Mouse (Mus musculus) kidney, adult 2 months (tissue): Measurements from ENCODE around the gene Dapk1. TPM values are rescaled to one million over a fixed set of nuclear protein-coding genes. Genes with fewer than 3 reads are reported as not detected.

Source experiments
- DNase-seq: peaks from one replicate; pipeline ENCODE4 v3.0.0; 2021
- H3K27ac ChIP-seq: fragments of 200-500 bp; 2 replicates; pipeline ENCODE4 v1.5.1; 2012; ENCODE audit warnings: low read depth, low read length, control low read depth, inconsistent platforms; ENCODE audit not compliant: insufficient read depth
- H3K27me3 ChIP-seq: fragments of 200-500 bp; replicated peaks from 2 replicates; pipeline ENCODE4 v1.6.1; 2012; ENCODE audit warnings: mild to moderate bottlenecking, moderate library complexity, low read length, inconsistent platforms; ENCODE audit not compliant: control insufficient read depth, insufficient read depth
- H3K36me3 ChIP-seq: fragments of 200-500 bp; 2 replicates; pipeline ENCODE4 v1.6.1; 2012; ENCODE audit warnings: mild to moderate bottlenecking, moderate library complexity, low read length, inconsistent platforms; ENCODE audit not compliant: control insufficient read depth, insufficient read depth
- H3K4me1 ChIP-seq: fragments of 200-500 bp; 2 replicates; pipeline ENCODE4 v1.6.1; 2011; ENCODE audit warnings: low read length; ENCODE audit not compliant: control insufficient read depth, insufficient read depth
- H3K4me3 ChIP-seq: fragments of 200-500 bp; 2 replicates; pipeline ENCODE4 v1.5.1; 2011; ENCODE audit warnings: mild to moderate bottlenecking, low read depth, low read length, control low read depth; ENCODE audit not compliant: insufficient read depth
- CTCF ChIP-seq: fragments of 200-500 bp; conservative IDR thresholded peaks from 2 replicates; pipeline ENCODE4 v1.5.1; 2011; ENCODE audit warnings: low read depth, mild to moderate bottlenecking, control low read depth, low read length, moderate library complexity, mixed read lengths; ENCODE audit not compliant: insufficient read depth, insufficient read length
- POLR2A ChIP-seq: fragments of 200-500 bp; IDR thresholded peaks from one replicate; pipeline ENCODE4 v1.6.1; 2011; ENCODE audit warnings: low read depth, low read length, control low read depth
- WGBS: fragments of 180-500 bp; shearing (Covaris S2); methylation state at CpG from one replicate; pipeline ENCODE4 v1.1.7; 2018; 5-methylcytosine and 5-hydroxymethylcytosine counted together
- polyA plus RNA-seq: library from polyadenylated mRNA; depleted of rRNA; stranded (reverse); fragments of >200 nt; gene quantifications from 2 replicates; pipeline ENCODE4 v1.2.3, GENCODE M21; 2012

Gene Dapk1
- polyA plus RNA-seq, 1 experiment = 39.5 TPM

DNA sequence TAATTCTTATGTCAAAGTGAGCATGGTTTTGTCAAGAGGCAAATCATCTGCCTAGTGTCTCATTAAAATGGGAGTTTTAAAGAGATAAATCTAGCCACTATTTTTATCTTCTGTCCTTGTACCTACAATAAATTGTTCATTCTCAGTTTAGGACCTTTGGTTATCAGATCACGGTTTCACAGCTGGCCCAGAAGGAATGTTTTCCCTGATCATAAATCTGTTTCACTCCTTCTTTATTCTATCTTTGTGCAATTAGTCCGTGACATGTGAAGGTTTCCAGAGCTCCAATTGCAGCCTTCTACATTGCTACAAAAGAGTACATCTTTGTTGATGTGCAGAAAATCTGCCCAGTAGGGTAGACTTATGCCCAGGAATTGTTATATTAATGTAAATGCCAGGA lies 153.5 kb downstream of the Dapk1 start:
- no peaks in the 10 kb centered on the region; the same call in 1 of the 2 replicates for H3K36me3 ChIP-seq
- DNase-seq = no peak
- TF ChIP-seq POLR2A = no peak
- TF ChIP-seq CTCF = no peak
- no peaks in the 10 kb centered on the region for H3K4me1 ChIP-seq
- 54% methylated on average over 2 of the region's 2 CpGs for WGBS
- H3K27me3 ChIP-seq = no peaks in the 10 kb centered on the region
- no peak overlapping the region for H3K27ac ChIP-seq
- no peak overlapping the region for H3K4me3 ChIP-seq

DNA sequence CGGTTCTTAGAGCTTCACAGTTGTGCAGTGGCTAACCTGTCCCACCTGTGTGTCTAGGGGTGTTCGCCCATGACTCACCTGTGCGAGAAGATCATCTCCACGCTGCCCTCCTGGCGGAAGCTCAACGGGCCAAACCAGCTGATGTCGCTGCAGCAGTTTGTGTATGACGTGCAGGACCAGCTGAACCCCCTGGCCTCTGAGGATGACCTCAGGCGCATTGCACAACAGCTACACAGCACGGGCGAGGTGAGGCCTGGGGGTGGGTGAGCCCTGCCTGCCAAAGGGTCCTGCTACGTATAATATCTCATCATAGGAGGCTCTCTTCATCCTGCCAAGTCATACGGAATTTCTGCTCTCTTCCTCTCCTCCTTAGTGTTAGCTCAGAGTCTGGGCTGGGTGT lies 155.5 kb downstream of the Dapk1 start:
- Histone ChIP-seq H3K27me3 (no peaks in the 10 kb centered on the region), H3K36me3 (no peaks in the 10 kb centered on the region; the same call in none of the 2 replicates), H3K27ac (no peak overlapping the region), H3K4me3 (no peak overlapping the region), H3K4me1 (no peaks in the 10 kb centered on the region)
- WGBS = 82% methylated on average over 13 of the region's 13 CpGs
- DNase-seq = no peak
- TF ChIP-seq CTCF (no peak), POLR2A (no peak)

DNA sequence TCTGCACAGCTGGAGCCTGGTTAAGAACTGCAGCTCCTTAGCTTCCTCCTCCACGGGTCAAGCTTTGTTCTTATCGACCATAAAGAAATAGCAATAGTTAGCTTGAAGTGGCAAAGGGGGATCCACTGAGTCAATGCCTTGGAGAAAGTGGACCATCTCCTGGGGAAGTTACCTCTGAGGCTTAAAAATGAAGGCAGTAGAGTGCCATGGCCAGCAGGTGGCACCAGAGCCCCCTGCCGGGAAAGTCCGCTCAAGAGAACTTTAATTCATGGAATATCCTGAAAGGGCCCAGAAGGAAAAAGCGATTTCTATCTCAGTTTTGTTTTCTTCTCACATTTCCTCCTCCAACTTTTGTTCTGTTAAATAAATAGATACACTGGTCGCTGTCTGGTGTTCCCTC lies 157.4 kb downstream of the Dapk1 start:
- Histone ChIP-seq H3K4me3 (no peak overlapping the region), H3K27ac (no peak overlapping the region), H3K4me1 (no peaks in the 10 kb centered on the region), H3K27me3 (no peaks in the 10 kb centered on the region; the same call in 1 of the 2 replicates), H3K36me3 (no peaks in the 10 kb centered on the region; the same call in none of the 2 replicates)
- WGBS = 25% methylated on average over 6 of the region's 6 CpGs
- peak; percentile 70 for TF ChIP-seq CTCF
- TF ChIP-seq POLR2A = no peak
- peak; percentile 47 for DNase-seq

DNA sequence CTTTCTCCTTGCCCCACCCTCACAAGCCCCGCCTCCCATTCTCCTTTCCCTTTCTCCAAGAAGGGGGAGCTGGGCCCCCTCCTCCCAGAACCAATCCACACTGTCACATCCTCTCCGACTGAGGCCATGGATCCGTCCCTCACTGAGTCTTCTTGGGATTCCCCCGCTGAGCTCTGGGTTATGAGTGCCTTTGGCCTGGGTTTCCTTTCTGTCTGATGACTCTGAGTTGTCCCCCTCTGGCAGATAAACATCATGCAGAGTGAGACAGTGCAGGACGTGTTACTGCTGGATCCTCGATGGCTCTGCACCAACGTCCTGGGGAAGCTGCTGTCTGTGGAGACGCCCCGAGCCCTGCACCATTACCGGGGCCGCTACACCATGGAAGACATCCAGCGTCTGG lies 158.6 kb downstream of the Dapk1 start:
- H3K36me3 ChIP-seq = no peaks in the 10 kb centered on the region; the same call in none of the 2 replicates
- no peaks in the 10 kb centered on the region for H3K4me1 ChIP-seq
- TF ChIP-seq POLR2A (no peak), CTCF (no peak)
- no peaks in the 10 kb centered on the region; the same call in 1 of the 2 replicates for H3K27me3 ChIP-seq
- no peak for DNase-seq
- H3K27ac ChIP-seq = no peak overlapping the region
- H3K4me3 ChIP-seq = no peak overlapping the region
- 90% methylated on average over 12 of the region's 12 CpGs for WGBS

DNA sequence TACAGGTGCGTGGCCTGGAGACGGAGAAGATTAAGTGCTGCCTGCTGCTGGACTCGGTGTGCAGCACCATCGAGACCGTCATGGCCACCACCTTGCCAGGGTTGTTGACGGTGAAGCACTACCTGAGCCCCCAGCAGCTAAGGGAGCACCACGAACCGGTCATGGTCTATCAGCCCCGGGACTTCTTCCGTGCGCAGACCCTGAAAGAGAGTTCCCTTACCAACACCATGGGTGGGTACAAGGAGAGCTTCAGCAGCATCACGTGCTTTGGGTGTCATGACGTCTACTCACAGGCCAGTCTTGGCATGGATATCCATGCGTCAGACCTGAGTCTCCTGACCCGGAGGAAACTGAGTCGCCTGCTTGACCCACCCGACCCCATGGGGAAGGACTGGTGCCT lies 159.4 kb downstream of the Dapk1 start:
- Histone ChIP-seq H3K4me3 (no peak overlapping the region), H3K36me3 (no peaks in the 10 kb centered on the region; the same call in none of the 2 replicates), H3K27ac (no peak overlapping the region), H3K27me3 (no peaks in the 10 kb centered on the region; the same call in 1 of the 2 replicates), H3K4me1 (no peaks in the 10 kb centered on the region)
- TF ChIP-seq POLR2A (no peak), CTCF (no peak)
- WGBS = 94% methylated on average over 17 of the region's 17 CpGs
- no peak for DNase-seq

DNA sequence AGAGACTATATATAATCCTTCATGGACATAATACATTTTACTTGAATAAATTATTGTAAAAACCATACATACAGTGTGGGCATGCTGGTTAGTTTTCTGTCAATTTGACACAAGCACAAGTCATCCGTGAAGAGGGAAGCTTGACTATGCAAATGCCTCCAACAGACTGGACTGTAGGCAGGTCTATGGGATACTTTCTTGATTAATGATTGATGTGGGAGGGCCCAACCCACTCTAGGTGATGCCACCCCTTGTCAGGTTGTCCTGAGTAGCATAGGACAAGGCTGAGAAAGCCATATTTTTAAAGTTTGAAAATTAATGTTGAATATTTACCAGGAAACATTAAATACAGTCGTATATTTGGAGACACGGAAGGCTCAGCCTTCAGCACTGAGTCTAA lies 178.8 kb downstream of the Dapk1 start:
- WGBS = 60% methylated on average over 3 of the region's 3 CpGs
- H3K27ac ChIP-seq = no peak overlapping the region
- H3K4me1 ChIP-seq = no peaks in the 10 kb centered on the region
- H3K36me3 ChIP-seq = no peaks in the 10 kb centered on the region
- TF ChIP-seq POLR2A (no peak), CTCF (no peak)
- peak; percentile 16 for DNase-seq
- H3K27me3 ChIP-seq = no peaks in the 10 kb centered on the region
- H3K4me3 ChIP-seq = no peak overlapping the region

DNA sequence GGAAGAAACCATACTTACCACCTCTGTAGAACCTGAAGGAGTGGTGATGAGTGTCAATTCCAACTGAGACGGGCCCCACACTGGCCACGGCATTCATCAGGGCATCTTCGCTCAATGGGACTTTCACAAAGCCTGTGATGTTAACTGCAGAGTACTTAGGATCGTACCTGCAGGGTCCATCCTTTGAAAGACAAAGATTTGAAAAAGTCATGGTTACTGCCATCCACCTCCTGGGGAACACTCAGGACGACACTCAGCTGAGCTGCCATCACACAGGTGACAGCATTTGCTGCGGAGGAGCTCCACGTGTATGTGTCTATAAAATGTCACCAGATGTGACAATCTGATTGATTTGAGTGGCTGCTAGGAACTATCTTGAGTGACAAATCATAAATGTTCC lies 181.6 kb downstream of the Dapk1 start:
- H3K4me1 ChIP-seq = no peaks in the 10 kb centered on the region
- TF ChIP-seq CTCF = no peak
- no peak for TF ChIP-seq POLR2A
- no peaks in the 10 kb centered on the region for H3K36me3 ChIP-seq
- H3K27me3 ChIP-seq = no peaks in the 10 kb centered on the region
- no peak overlapping the region for H3K27ac ChIP-seq
- H3K4me3 ChIP-seq = no peak overlapping the region
- DNase-seq = no peak
- 86% methylated on average over 7 of the region's 7 CpGs for WGBS
